Mouse (Mus musculus) ES-E14 (cell line): Measurements from ENCODE around the gene Ncaph.

Experiments
- CHD2 ChIP-seq: IDR thresholded peaks from 2 replicates; pipeline ENCODE4 v1.6.1; 2014; ENCODE audit warnings: mild to moderate bottlenecking, low read depth, low read length, inconsistent platforms
- HCFC1 ChIP-seq: IDR thresholded peaks from 2 replicates; pipeline ENCODE4 v1.6.1; 2012; ENCODE audit warnings: low read length, inconsistent platforms, borderline replicate concordance; ENCODE audit not compliant: insufficient read depth
- MAFK ChIP-seq: IDR thresholded peaks from 2 replicates; pipeline ENCODE4 v1.6.1; 2014; ENCODE audit warnings: mild to moderate bottlenecking, low read depth, low read length, inconsistent platforms; ENCODE audit not compliant: insufficient read depth
- ZNF384 ChIP-seq: IDR thresholded peaks from 2 replicates; pipeline ENCODE4 v1.6.1; 2012; ENCODE audit warnings: low read depth, low read length, inconsistent platforms

GRCm38 (mm10) chr2:127140011-127140410, 6.3 kb upstream of the Ncaph start:
- TF ChIP-seq ZNF384 (no peak), HCFC1 (no peak), CHD2 (no peak), MAFK (no peak)
